Mouse (Mus musculus): ENCODE results near the gene Ptprj. TPM values are rescaled to one million over a fixed set of nuclear protein-coding genes. Genes with fewer than 3 reads are reported as not detected.
A peak's percentile ranks its signal among the peaks of the same experiment; 100 is the strongest.

Ptprj gene
- polyA plus RNA-seq, 1 experiment from 2014 or later = 2.7 TPM

DNA sequence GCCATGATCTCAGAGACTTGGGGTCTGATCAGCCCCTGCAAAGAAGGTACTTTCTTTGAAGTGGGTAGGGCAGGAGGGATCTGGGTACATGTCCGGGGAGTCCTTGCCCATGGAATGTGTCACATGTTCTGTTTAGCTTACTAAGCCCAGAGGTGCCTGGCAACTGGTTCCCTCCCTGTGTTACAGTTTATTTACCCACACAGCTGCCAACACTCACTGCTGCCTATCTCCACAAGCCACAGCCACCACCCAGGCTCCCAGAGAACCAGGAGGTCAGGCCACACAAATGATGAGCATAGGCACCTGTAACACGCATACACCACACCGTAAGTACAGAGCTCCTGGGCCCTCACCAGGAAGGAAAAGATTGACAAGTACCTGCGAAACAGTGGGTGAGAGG, 26.6 kb downstream of the Ptprj start:
- 86% methylated on average over 4 of the region's 4 CpGs for whole genome bisulfite sequencing

DNA sequence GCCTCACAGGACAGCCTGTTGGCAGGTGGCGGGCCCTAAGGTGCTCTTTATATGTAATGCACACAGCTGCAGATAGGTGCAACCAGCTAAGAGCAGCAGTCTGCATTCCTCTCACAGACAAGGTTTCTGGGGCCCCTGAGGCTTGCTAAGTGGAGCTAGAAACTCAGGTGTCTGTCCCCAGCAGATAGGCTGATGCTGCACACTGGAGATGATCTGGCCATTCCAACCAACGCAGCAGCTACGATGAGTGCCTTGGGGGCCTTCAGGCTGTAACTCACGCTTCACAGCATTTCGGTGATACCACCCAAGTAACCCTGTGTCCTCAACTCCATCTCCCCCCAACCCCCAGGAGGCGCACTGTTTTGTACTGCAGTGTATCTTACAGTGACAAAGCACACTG, 29.8 kb downstream of the Ptprj start:
- H3K4me1 ChIP-seq = peaks cover 7% of the 10 kb centered on the region
- H3K27me3 ChIP-seq (replicated peaks; ENCODE audit: low read depth, poor library complexity, severe bottlenecking) = no peaks in the 10 kb centered on the region
- H3K36me3 ChIP-seq (replicated peaks) = no peaks in the 10 kb centered on the region
- no peak overlapping the region for H3K27ac ChIP-seq (replicated peaks)
- no peaks in the 10 kb centered on the region for H3K9me3 ChIP-seq
- DNase-seq (ENCODE audit: low spot score) = no peak
- no peak overlapping the region for H3K4me3 ChIP-seq
- whole genome bisulfite sequencing = 90% methylated on average over 6 of the region's 6 CpGs

More for the DNA sequence above, 26.6 kb downstream of the Ptprj start:
- DNase-seq (ENCODE audit: low spot score) = no peak
- H3K4me3 ChIP-seq = no peak overlapping the region
- no peak overlapping the region for H3K27ac ChIP-seq (replicated peaks)
- no peaks in the 10 kb centered on the region for H3K36me3 ChIP-seq (replicated peaks)
- no peaks in the 10 kb centered on the region for H3K27me3 ChIP-seq (replicated peaks; ENCODE audit: low read depth, poor library complexity, severe bottlenecking)
- peaks cover 4% of the 10 kb centered on the region for H3K4me1 ChIP-seq
- H3K9me3 ChIP-seq = no peaks in the 10 kb centered on the region

DNA sequence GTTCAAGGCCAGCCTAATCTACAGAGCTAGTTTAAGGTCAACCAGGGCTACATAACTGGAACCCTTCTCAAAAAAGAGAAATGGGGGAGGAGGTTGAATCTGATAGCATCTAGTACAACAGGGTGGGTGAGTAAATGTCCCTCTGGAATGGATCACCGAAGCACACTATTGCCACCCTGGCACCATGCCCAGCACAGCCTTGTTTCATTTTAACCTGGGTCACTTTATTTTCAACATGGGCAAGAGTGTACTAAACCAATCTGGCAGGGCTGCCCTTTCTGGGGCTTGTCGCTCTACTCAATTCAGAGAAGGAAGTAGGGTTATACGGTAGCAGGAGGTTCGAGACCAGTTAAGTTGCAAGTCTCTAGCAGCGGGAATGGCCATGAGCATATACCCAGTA, 31.9 kb downstream of the Ptprj start:
- Histone ChIP-seq H3K4me3 (no peak overlapping the region), H3K4me1 (peaks cover 13% of the 10 kb centered on the region), H3K36me3 (replicated peaks) (no peaks in the 10 kb centered on the region), H3K9me3 (no peaks in the 10 kb centered on the region), H3K27me3 (replicated peaks; ENCODE audit: low read depth, poor library complexity, severe bottlenecking) (no peaks in the 10 kb centered on the region), H3K27ac (replicated peaks) (no peak overlapping the region)
- DNase-seq (ENCODE audit: low spot score) = no peak
- 97% methylated on average over 5 of the region's 5 CpGs for WGBS

DNA sequence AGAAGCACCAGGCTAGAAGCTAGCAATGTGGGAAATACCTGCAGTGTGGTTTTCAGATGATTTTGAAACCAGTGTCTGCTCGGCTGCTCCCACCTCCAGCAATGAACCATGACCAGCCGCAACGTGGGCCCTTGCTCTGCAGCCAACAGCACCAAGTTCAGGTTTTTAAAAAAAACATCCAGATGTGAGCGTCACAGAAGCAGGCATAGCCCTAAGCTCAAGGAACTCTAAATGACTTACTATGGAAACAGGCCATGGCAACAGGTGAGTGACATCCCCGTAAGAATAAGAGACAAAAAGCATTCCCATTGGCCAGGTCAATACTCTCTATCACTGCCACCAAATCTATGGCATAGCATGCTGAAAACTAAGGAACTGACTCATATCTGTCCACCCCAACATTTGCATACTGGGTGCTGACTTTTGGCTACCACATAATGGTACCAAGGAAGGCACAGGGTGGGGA, 33.3 kb downstream of the Ptprj start:
- Histone ChIP-seq H3K36me3 (replicated peaks) (no peaks in the 10 kb centered on the region), H3K4me1 (peaks cover 13% of the 10 kb centered on the region), H3K4me3 (no peak overlapping the region), H3K27ac (replicated peaks) (no peak overlapping the region), H3K27me3 (replicated peaks; ENCODE audit: low read depth, poor library complexity, severe bottlenecking) (no peaks in the 10 kb centered on the region), H3K9me3 (no peaks in the 10 kb centered on the region)
- 86% methylated on average over 5 of the region's 5 CpGs for WGBS
- DNase-seq (ENCODE audit: low spot score) = no peak

- no peak for DNase-seq (ENCODE audit: low spot score)
- no peaks in the 10 kb centered on the region for H3K9me3 ChIP-seq
- 71% methylated on average over 5 of the region's 5 CpGs for WGBS
Observed at GRCm38 (mm10) chr2:90545261-90545660, 35.2 kb downstream of the Ptprj start.

DNA sequence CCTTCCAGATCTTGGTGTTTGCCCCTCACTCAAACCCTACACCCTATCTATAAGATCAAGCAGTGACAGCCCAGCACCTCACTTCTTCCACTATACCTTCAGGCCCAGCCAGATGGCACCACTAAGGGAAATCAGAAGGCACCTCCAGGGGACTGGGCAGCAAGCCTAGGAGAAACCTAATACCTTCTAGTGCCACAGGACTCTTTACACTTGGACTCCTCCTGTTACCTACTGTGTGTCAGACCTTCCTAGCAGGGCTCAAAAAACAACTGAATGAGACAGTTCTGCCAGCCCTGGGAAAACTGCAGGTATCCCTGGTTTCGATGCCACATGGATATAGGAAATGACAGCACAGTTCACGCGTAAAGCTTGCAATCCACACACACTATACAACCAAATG, 36.5 kb downstream of the Ptprj start:
- no peak overlapping the region for H3K27ac ChIP-seq (replicated peaks)
- no peaks in the 10 kb centered on the region for H3K27me3 ChIP-seq (replicated peaks; ENCODE audit: low read depth, poor library complexity, severe bottlenecking)
- no peaks in the 10 kb centered on the region for H3K36me3 ChIP-seq (replicated peaks)
- DNase-seq (ENCODE audit: low spot score) = no peak
- peaks cover 13% of the 10 kb centered on the region for H3K4me1 ChIP-seq
- no peaks in the 10 kb centered on the region for H3K9me3 ChIP-seq
- WGBS = 88% methylated on average over 3 of the region's 3 CpGs
- H3K4me3 ChIP-seq = no peak overlapping the region

More at GRCm38 (mm10) chr2:90545261-90545660, 35.2 kb downstream of the Ptprj start:
- H3K27ac ChIP-seq (replicated peaks) = no peak overlapping the region
- no peaks in the 10 kb centered on the region for H3K27me3 ChIP-seq (replicated peaks; ENCODE audit: low read depth, poor library complexity, severe bottlenecking)
- no peak overlapping the region for H3K4me3 ChIP-seq
- peaks cover 13% of the 10 kb centered on the region for H3K4me1 ChIP-seq
- H3K36me3 ChIP-seq (replicated peaks) = no peaks in the 10 kb centered on the region

DNA sequence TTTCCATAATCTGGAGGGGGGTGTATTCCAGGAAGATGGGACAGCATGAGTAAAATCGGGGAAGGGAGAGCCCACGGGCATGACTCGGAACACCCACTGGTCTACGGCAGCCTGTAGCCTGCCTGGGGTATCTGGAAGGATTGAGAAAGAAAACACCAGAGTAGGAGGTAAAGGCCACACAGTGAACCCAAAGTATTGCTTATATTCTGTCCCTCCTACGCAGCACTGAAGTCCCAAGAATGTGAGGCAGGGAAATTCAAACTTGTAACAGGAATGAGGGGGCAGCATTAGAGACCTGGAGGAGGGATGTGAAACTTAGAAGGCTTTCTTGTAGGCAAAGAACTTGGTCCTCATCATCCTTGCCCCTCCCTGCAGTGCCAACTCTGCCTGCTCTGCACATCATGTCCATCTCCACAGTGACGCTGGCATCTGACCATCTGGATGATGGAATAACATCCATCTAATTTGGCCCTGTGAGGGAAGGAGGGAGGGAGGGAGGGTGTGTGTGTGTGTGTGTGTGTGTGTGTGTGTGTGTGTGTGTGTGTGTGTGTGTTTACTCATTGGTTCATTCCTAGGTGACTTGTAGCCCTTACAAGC, 37.2 kb downstream of the Ptprj start:
- H3K4me3 ChIP-seq = no peak overlapping the region
- no peak overlapping the region for H3K27ac ChIP-seq (replicated peaks)
- no peaks in the 10 kb centered on the region for H3K36me3 ChIP-seq (replicated peaks)
- no peaks in the 10 kb centered on the region for H3K9me3 ChIP-seq
- no peak for DNase-seq (ENCODE audit: low spot score)
- 93% methylated on average over 6 of the region's 6 CpGs for WGBS
- peaks cover 13% of the 10 kb centered on the region for H3K4me1 ChIP-seq
- H3K27me3 ChIP-seq (replicated peaks; ENCODE audit: low read depth, poor library complexity, severe bottlenecking) = no peaks in the 10 kb centered on the region

DNA sequence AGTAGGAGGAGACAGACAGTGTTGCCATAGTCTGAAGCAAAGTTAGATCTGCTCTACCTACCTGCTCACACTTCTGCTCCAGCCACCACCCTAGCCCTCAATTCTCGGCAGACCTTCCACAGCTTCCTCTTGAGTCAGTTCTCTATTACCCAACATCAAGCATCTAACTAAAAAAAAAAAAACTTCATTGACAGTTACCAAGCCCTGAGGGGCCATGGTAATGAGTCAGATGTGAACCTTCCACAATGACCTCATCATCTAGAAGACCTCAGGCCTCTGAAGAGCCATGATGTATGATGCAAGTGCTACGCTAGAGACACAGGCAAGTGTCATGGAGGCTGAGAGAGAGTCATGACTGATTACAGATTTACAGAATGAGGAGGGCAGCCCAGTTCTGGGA, 37.8 kb downstream of the Ptprj start:
- Histone ChIP-seq H3K4me3 (no peak overlapping the region), H3K36me3 (replicated peaks) (no peaks in the 10 kb centered on the region), H3K9me3 (no peaks in the 10 kb centered on the region), H3K27me3 (replicated peaks; ENCODE audit: low read depth, poor library complexity, severe bottlenecking) (no peaks in the 10 kb centered on the region), H3K27ac (replicated peaks) (no peak overlapping the region), H3K4me1 (peaks cover 13% of the 10 kb centered on the region)
- DNase-seq (ENCODE audit: low spot score) = no peak
- 90% methylated on average over 2 of the region's 2 CpGs for WGBS

- H3K4me1 ChIP-seq = peaks cover 13% of the 10 kb centered on the region
- no peak for DNase-seq (ENCODE audit: low spot score)
- WGBS = 83% methylated on average over 4 of the region's 4 CpGs
- no peak overlapping the region for H3K27ac ChIP-seq (replicated peaks)
- H3K4me3 ChIP-seq = no peak overlapping the region
- no peaks in the 10 kb centered on the region for H3K36me3 ChIP-seq (replicated peaks)
- H3K9me3 ChIP-seq = no peaks in the 10 kb centered on the region
- no peaks in the 10 kb centered on the region for H3K27me3 ChIP-seq (replicated peaks; ENCODE audit: low read depth, poor library complexity, severe bottlenecking)
Observed at GRCm38 (mm10) chr2:90539206-90539605, 41.2 kb downstream of the Ptprj start.

DNA sequence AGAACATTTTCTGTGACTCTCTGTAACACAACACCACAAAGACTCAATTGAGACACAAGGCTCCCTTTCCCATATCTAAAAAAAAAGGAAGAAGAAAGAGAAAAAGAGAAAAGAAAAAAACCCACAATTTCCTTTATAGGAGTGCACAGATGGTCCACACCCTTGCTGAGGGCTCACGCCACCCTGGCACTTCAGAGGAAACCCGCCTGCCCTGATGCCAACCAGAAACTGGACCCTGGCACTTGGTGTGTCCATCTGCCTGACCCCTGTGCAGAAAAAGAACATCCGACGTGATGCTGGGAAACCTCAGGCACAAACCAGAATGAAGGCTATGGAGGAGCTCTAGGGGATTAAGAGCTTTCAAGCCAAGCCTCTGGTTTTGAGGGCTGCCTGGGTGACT, 43.2 kb downstream of the Ptprj start:
- H3K9me3 ChIP-seq = no peaks in the 10 kb centered on the region
- H3K27ac ChIP-seq (replicated peaks) = 0 out of 2 replicates have a peak overlapping the region, but pooled peaks have one; percentile 2
- H3K4me1 ChIP-seq = peaks cover 13% of the 10 kb centered on the region
- H3K36me3 ChIP-seq (replicated peaks) = no peaks in the 10 kb centered on the region
- no peak overlapping the region for H3K4me3 ChIP-seq
- DNase-seq (ENCODE audit: low spot score) = no peak
- no peaks in the 10 kb centered on the region for H3K27me3 ChIP-seq (replicated peaks; ENCODE audit: low read depth, poor library complexity, severe bottlenecking)
- WGBS = 69% methylated on average over 4 of the region's 4 CpGs

DNA sequence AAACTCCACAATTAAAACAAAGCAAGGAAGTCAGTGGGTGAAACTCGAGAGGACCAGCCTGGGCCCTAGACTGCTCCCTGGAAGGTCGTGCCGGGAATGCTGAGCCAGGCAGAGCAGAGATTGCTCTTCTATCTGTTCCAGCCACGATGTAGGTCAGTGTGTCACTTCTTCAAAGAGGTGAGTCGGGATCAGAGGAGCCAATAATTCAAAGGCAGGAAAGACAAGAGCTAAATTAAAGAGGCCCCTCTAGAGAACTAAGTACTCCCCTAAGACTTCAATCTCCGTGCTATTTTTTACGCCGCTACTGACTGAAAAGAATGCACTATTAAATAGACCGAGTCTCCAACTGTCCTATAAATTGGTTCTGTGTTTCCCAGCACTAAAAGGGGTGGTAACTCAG, 43.9 kb downstream of the Ptprj start:
- WGBS = 42% methylated on average over 9 of the region's 9 CpGs

GRCm38 (mm10) chr2:90534751-90535150, 45.7 kb downstream of the Ptprj start:
- H3K36me3 ChIP-seq (replicated peaks) = no peaks in the 10 kb centered on the region
- no peaks in the 10 kb centered on the region for H3K27me3 ChIP-seq (replicated peaks; ENCODE audit: low read depth, poor library complexity, severe bottlenecking)
- WGBS = 94% methylated on average over 6 of the region's 6 CpGs
- no peak for DNase-seq (ENCODE audit: low spot score)
- no peaks in the 10 kb centered on the region for H3K9me3 ChIP-seq
- no peak overlapping the region for H3K4me3 ChIP-seq
- H3K4me1 ChIP-seq = peaks cover 13% of the 10 kb centered on the region
- no peak overlapping the region for H3K27ac ChIP-seq (replicated peaks)

More for the DNA sequence above, 43.9 kb downstream of the Ptprj start:
- H3K27me3 ChIP-seq (replicated peaks; ENCODE audit: low read depth, poor library complexity, severe bottlenecking) = no peaks in the 10 kb centered on the region
- no peak for DNase-seq (ENCODE audit: low spot score)
- H3K4me3 ChIP-seq = no peak overlapping the region
- H3K27ac ChIP-seq (replicated peaks) = no peak overlapping the region; the same call in 1 of the 2 replicates
- H3K36me3 ChIP-seq (replicated peaks) = no peaks in the 10 kb centered on the region
- peaks cover 13% of the 10 kb centered on the region for H3K4me1 ChIP-seq
- no peaks in the 10 kb centered on the region for H3K9me3 ChIP-seq

GRCm38 (mm10) chr2:90533944-90534343, 46.5 kb downstream of the Ptprj start:
- Histone ChIP-seq H3K4me1 (peaks cover 13% of the 10 kb centered on the region), H3K36me3 (replicated peaks) (no peaks in the 10 kb centered on the region), H3K9me3 (no peaks in the 10 kb centered on the region), H3K27ac (replicated peaks) (no peak overlapping the region), H3K27me3 (replicated peaks; ENCODE audit: low read depth, poor library complexity, severe bottlenecking) (no peaks in the 10 kb centered on the region), H3K4me3 (no peak overlapping the region)
- WGBS = 90% methylated on average over 7 of the region's 7 CpGs
- no peak for DNase-seq (ENCODE audit: low spot score)
